Mouse (Mus musculus) heart, postnatal 0 days (tissue): ENCODE data around the gene Ccser2. TPM values are rescaled to one million over a fixed set of nuclear protein-coding genes. Genes with fewer than 3 reads are reported as not detected.

Experiments
- ATAC-seq: fragments of 200-750 bp; cut with Nextera tagmentation; 2 replicates; pipeline ENCODE4 v1.8.0; 2017; ENCODE audit warnings: low read depth, moderate number of reproducible peaks, moderate library complexity; ENCODE audit not compliant: insufficient read depth
- DNase-seq: peaks from one replicate; pipeline ENCODE4 v3.0.0-alpha.2; 2016; ENCODE audit warnings: low spot score
- H3K27ac ChIP-seq: fragments of 300-500 bp; sonication (generic); 2 replicates; pipeline ENCODE4 v1.5.1; 2014; ENCODE audit warnings: low read depth, mild to moderate bottlenecking
- H3K27me3 ChIP-seq: fragments of 300-500 bp; sonication (generic); 2 replicates; pipeline ENCODE4 v1.6.1; 2014; ENCODE audit warnings: low read length, mixed read lengths; ENCODE audit not compliant: control insufficient read depth, insufficient read depth
- H3K36me3 ChIP-seq: fragments of 300-500 bp; sonication (generic); replicated peaks from 2 replicates; pipeline ENCODE4 v1.6.1; 2014; ENCODE audit warnings: low read length, mixed read lengths; ENCODE audit not compliant: control insufficient read depth, insufficient read depth
- H3K4me1 ChIP-seq: fragments of 300-500 bp; sonication (generic); 2 replicates; pipeline ENCODE4 v1.6.1; 2014; ENCODE audit warnings: antibody characterized with exemption; ENCODE audit not compliant: control insufficient read depth, insufficient read depth
- H3K4me2 ChIP-seq: fragments of 300-500 bp; sonication (generic); 2 replicates; pipeline ENCODE4 v1.6.1; 2014; ENCODE audit warnings: low read depth, mild to moderate bottlenecking, low read length, moderate library complexity
- H3K4me3 ChIP-seq: fragments of 300-500 bp; sonication (generic); 2 replicates; pipeline ENCODE4 v1.5.1; 2014; ENCODE audit warnings: low read depth, low read length
- H3K9ac ChIP-seq: fragments of 300-500 bp; sonication (generic); replicated peaks from 2 replicates; pipeline ENCODE4 v1.6.1; 2014; ENCODE audit warnings: low read depth, low read length, mixed read lengths
- H3K9me3 ChIP-seq: fragments of 300-500 bp; sonication (generic); replicated peaks from 2 replicates; pipeline ENCODE4 v1.6.1; 2016; ENCODE audit warnings: low read length; ENCODE audit not compliant: control insufficient read depth
- CTCF ChIP-seq: IDR thresholded peaks from 2 replicates; pipeline ENCODE4 v1.5.1; 2016; ENCODE audit warnings: antibody characterized with exemption, control low read depth, low read depth
- EP300 ChIP-seq: IDR thresholded peaks from 2 replicates; pipeline ENCODE4 v1.6.1; 2016; ENCODE audit warnings: antibody characterized with exemption, low read depth
- WGBS: fragments of 180-500 bp; shearing (Covaris S2); extraction: QIAGEN DNeasy Blood & Tissue Kit; methylation state at CpG from one replicate; pipeline ENCODE4 v1.1.7; 2014; 5-methylcytosine and 5-hydroxymethylcytosine counted together
- polyA plus RNA-seq: library from polyadenylated mRNA; unstranded; fragments of >200 nt; fragmentation: Nextera tagmentation; extraction: Ambion mirVana; gene quantifications from 2 replicates; pipeline ENCODE4 v1.2.1, GENCODE M21; 2015
- total RNA-seq: library from RNA; depleted of rRNA; stranded (reverse); fragments of >200 nt; gene quantifications from 2 replicates; pipeline ENCODE4 v1.2.3, GENCODE M21; 2014; ENCODE audit warnings: low replicate concordance

Gene Ccser2
- total and polyA plus RNA-seq, 2 experiments from 2014 or later, result 49.8 to 74.1 TPM

DNA sequence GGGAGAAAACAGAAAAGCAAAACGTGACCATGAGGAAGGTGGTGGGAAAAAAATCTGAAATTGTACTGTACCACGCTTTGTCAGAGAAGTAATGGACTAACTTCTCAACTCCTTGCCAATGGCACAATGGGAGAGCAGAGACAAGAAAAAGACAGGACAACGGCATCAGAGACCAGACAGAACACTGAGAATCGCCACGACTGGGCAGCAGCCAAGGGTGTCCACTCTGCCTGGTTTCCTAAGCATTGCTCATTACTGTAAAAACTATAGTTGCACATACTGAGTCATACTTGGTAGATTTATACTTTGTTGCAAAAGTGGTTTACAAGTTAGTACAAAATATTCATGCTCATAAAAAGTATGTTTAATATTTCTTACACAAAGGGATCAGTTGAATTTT lies 82.9 kb downstream of the Ccser2 start:
- WGBS, result 87% methylated on average over 5 of the region's 5 CpGs
- Histone ChIP-seq H3K9ac (no peak overlapping the region), H3K9me3 (no peaks in the 10 kb centered on the region), H3K36me3 (peaks cover 58% of the 10 kb centered on the region), H3K27ac (no peak overlapping the region), H3K27me3 (no peaks in the 10 kb centered on the region), H3K4me2 (no peak overlapping the region), H3K4me3 (no peak overlapping the region), H3K4me1 (no peaks in the 10 kb centered on the region)
- TF ChIP-seq EP300 (no peak), CTCF (no peak)
- no peak for ATAC-seq
- no peak for DNase-seq

- 89% methylated on average over 1 of the region's 1 CpGs for WGBS
- no peak overlapping the region for H3K4me2 ChIP-seq
- no peak for DNase-seq
Observed at GRCm38 (mm10) chr14:36885117-36885516, 83.5 kb downstream of the Ccser2 start.

DNA sequence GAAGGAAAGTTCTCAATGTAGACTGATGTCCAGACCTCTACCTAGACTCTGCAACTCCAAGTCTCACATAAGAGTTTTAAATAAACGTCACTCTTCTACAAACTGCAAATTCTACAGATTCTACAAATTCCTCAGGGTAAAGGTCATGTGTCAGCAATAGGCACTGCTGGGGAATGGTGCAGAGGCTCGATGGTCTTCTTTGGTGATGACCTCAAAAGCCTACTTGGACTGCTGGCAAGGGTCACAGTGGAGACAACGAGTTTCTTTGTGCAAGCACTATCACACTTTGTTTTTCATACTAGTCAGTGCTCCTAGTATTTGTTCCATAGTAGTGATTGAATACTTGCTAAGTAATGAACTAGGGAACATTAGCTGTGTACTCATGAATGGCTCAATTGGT lies 85.0 kb downstream of the Ccser2 start:
- WGBS, result 41% methylated on average over 3 of the region's 3 CpGs
- TF ChIP-seq CTCF (no peak), EP300 (no peak)
- H3K4me1 ChIP-seq, result no peaks in the 10 kb centered on the region
- ATAC-seq, result no peak
- H3K9ac ChIP-seq, result no peak overlapping the region
- peaks cover 59% of the 10 kb centered on the region for H3K36me3 ChIP-seq
- no peaks in the 10 kb centered on the region for H3K9me3 ChIP-seq
- no peak overlapping the region for H3K27ac ChIP-seq
- H3K27me3 ChIP-seq, result no peaks in the 10 kb centered on the region
- no peak for DNase-seq
- H3K4me3 ChIP-seq, result no peak overlapping the region
- H3K4me2 ChIP-seq, result no peak overlapping the region

More at GRCm38 (mm10) chr14:36885117-36885516, 83.5 kb downstream of the Ccser2 start:
- H3K9ac ChIP-seq, result no peak overlapping the region
- no peak overlapping the region for H3K27ac ChIP-seq
- no peaks in the 10 kb centered on the region for H3K4me1 ChIP-seq
- H3K27me3 ChIP-seq, result no peaks in the 10 kb centered on the region
- H3K36me3 ChIP-seq, result peaks cover 55% of the 10 kb centered on the region
- TF ChIP-seq CTCF (no peak), EP300 (no peak)
- no peak overlapping the region for H3K4me3 ChIP-seq
- H3K9me3 ChIP-seq, result no peaks in the 10 kb centered on the region
- no peak for ATAC-seq

- no peak for TF ChIP-seq EP300
- TF ChIP-seq CTCF, result no peak
- no peak for DNase-seq
- H3K36me3 ChIP-seq, result no peaks in the 10 kb centered on the region
- ATAC-seq, result no peak
- H3K27ac ChIP-seq, result no peak overlapping the region
- no peaks in the 10 kb centered on the region for H3K27me3 ChIP-seq
- no peak overlapping the region for H3K9ac ChIP-seq
- 85% methylated on average over 6 of the region's 6 CpGs for WGBS
- no peak overlapping the region for H3K4me3 ChIP-seq
- H3K4me2 ChIP-seq, result no peak overlapping the region
- no peaks in the 10 kb centered on the region for H3K9me3 ChIP-seq
- H3K4me1 ChIP-seq, result no peaks in the 10 kb centered on the region
Observed at GRCm38 (mm10) chr14:36870257-36870656, 98.3 kb downstream of the Ccser2 start.

- DNase-seq (no peak), ATAC-seq (no peak)
- H3K9me3 ChIP-seq, result no peaks in the 10 kb centered on the region
- H3K4me1 ChIP-seq, result no peaks in the 10 kb centered on the region
- WGBS, result 75% methylated on average over 14 of the region's 14 CpGs
- no peak overlapping the region for H3K27ac ChIP-seq
- H3K36me3 ChIP-seq, result no peaks in the 10 kb centered on the region
- H3K9ac ChIP-seq, result no peak overlapping the region
- no peaks in the 10 kb centered on the region for H3K27me3 ChIP-seq
- H3K4me3 ChIP-seq, result no peak overlapping the region
- TF ChIP-seq CTCF (no peak), EP300 (no peak)
- H3K4me2 ChIP-seq, result no peak overlapping the region
Observed at GRCm38 (mm10) chr14:36868769-36869362, 99.7 kb downstream of the Ccser2 start.
